Comparison of ENCODE assay signal across 20 mouse cellular contexts in genomic region chr5:31197072-31197471, GRCm38 (mm10).
"Had no signal": no experiment of that assay in that cellular context is flagged by ENCODE, and none has a peak within 500 bp of the region (broad histone marks: within the 10 kb centered on the region; RNA-seq: fewer than 3 reads in every experiment).

No protein-coding gene starts in this region.

- H3K4me3 ChIP-seq: layer of hippocampus, adult 2 months; left cerebral cortex, adult 2 months; liver, embryonic 13.5 days; megakaryocyte, embryonic 14.5 days; midbrain, embryonic 15.5 days; neural tube, embryonic 13.5 days; stomach, embryonic 15.5 days had no signal

- H3K9ac ChIP-seq: liver, embryonic 13.5 days; lung, embryonic 14.5 days; midbrain, embryonic 15.5 days; neural tube, embryonic 13.5 days; stomach, embryonic 15.5 days had no signal

- H3K27me3 ChIP-seq: liver, embryonic 13.5 days; megakaryocyte, embryonic 14.5 days; midbrain, embryonic 15.5 days; neural tube, embryonic 13.5 days; stomach, embryonic 15.5 days had no signal

- ATAC-seq: intestine, postnatal 0 days; lung, postnatal 0 days; midbrain, embryonic 15.5 days had no signal

- DNase-seq: kidney, adult 2 months; kidney, postnatal 25 days; layer of hippocampus, postnatal 36 days; left cerebral cortex, postnatal 4 days; liver, embryonic 13.5 days; lung, embryonic 14.5 days; retina, postnatal 1 day; right cerebral cortex, postnatal 25 days; spleen, adult 18-20 months; thymus, postnatal 25 days had no signal

- H3K4me2 ChIP-seq: liver, embryonic 13.5 days; lung, embryonic 14.5 days; midbrain, embryonic 15.5 days; neural tube, embryonic 13.5 days; stomach, embryonic 15.5 days had no signal

- H3K27ac ChIP-seq: kidney, postnatal 0 days; layer of hippocampus, adult 2 months; left cerebral cortex, adult 2 months; liver, embryonic 13.5 days; midbrain, embryonic 10.5 days; midbrain, embryonic 15.5 days; neural tube, embryonic 13.5 days; stomach, embryonic 15.5 days had no signal

- H3K9me3 ChIP-seq: megakaryocyte, embryonic 14.5 days; stomach, embryonic 15.5 days had no signal
